Mouse (Mus musculus) left cerebral cortex, postnatal 10 days (tissue): ENCODE data around the gene Gm9918. TPM values are rescaled to one million over a fixed set of nuclear protein-coding genes. Genes with fewer than 3 reads are reported as not detected.

Source experiments
- DNase-seq, 2 experiments: peaks; one replicate each; pipeline ENCODE4 v3.0.0; 2021 to 2022; ENCODE audit warnings: low spot score in 2 of 2, mixed read lengths in 1 of 2; ENCODE audit errors: extremely low spot score in 1 of 2
- intact Hi-C: fragments of 180-260 bp; cut with DNase I; formaldehyde crosslinking; loops from one replicate; pipeline ENCODE4 v1.15.1; 2025
- total RNA-seq, 2 experiments: library from RNA; stranded (reverse); gene quantifications; 2 replicates each; pipeline ENCODE4 v1.2.3; 2021

The Gm9918 gene
- total RNA-seq, 2 experiments from 2014 or later = not detected

GRCm38 (mm10) chr15:102258076-102258470, 12.3 kb upstream of the Gm9918 start:
- peak in 1 of 2 experiments; percentile 60 for DNase-seq
- intact Hi-C loops = no loop called here

GRCm38 (mm10) chr15:102258581-102259253, 11.6 kb upstream of the Gm9918 start:
- intact Hi-C loops = no loop called here
- peak in 1 of 2 experiments; percentile 27 for DNase-seq

- intact Hi-C loops = no loop called here
- DNase-seq = no peak
Measured at GRCm38 (mm10) chr15:102262582-102262981, 7.8 kb upstream of the Gm9918 start.

- intact Hi-C loops = no loop called here
- no peak for DNase-seq
Measured at GRCm38 (mm10) chr15:102263037-102263436, 7.3 kb upstream of the Gm9918 start.

- intact Hi-C loops = no loop called here
Measured at GRCm38 (mm10) chr15:102265548-102265947, 4.8 kb upstream of the Gm9918 start.

GRCm38 (mm10) chr15:102271441-102271840, 1.1 kb downstream of the Gm9918 start:
- intact Hi-C loops = loop anchor here (5.0 kb wide), 1 partner anchor 34 kb away; no protein-coding TSS in a partner anchor
- DNase-seq = no peak

More at GRCm38 (mm10) chr15:102265548-102265947, 4.8 kb upstream of the Gm9918 start:
- DNase-seq = no peak

- intact Hi-C loops = loop anchor here (5.0 kb wide), 1 partner anchor 37 kb away; no protein-coding TSS in a partner anchor
- DNase-seq = no peak
Measured at GRCm38 (mm10) chr15:102273982-102274716, 3.8 kb downstream of the Gm9918 start.

GRCm38 (mm10) chr15:102278726-102279091, 8.3 kb downstream of the Gm9918 start:
- intact Hi-C loops = no loop called here
- no peak for DNase-seq

GRCm38 (mm10) chr15:102279092-102279782, 8.9 kb downstream of the Gm9918 start, which contains the start of gene Mfsd5:
Gene Mfsd5 (plus strand): TSS chr15:102279454.
- intact Hi-C loops = no loop called here
- peak; percentile 76 to 93 for DNase-seq

GRCm38 (mm10) chr15:102279783-102280520, 9.6 kb downstream of the Gm9918 start:
- intact Hi-C loops = no loop called here
- no peak for DNase-seq

- intact Hi-C loops = no loop called here
- peak in 1 of 2 experiments; percentile 35 for DNase-seq
Measured at GRCm38 (mm10) chr15:102280623-102281022, 10.3 kb downstream of the Gm9918 start.

- DNase-seq = no peak
Measured at GRCm38 (mm10) chr15:102282463-102283292, 12.3 kb downstream of the Gm9918 start.

GRCm38 (mm10) chr15:102283648-102284047, 13.3 kb downstream of the Gm9918 start:
- no peak for DNase-seq
- intact Hi-C loops = no loop called here

More at GRCm38 (mm10) chr15:102282463-102283292, 12.3 kb downstream of the Gm9918 start:
- intact Hi-C loops = no loop called here

- no peak for DNase-seq
- intact Hi-C loops = no loop called here
Measured at GRCm38 (mm10) chr15:102287395-102287794, 17.0 kb downstream of the Gm9918 start.

- intact Hi-C loops = no loop called here
- DNase-seq = peak; percentile 95
Measured at GRCm38 (mm10) chr15:102295633-102296367, 25.4 kb downstream of the Gm9918 start, which contains the start of gene Espl1. Gene Espl1 (plus strand): TSS chr15:102296266.

GRCm38 (mm10) chr15:102296368-102297006, 26.1 kb downstream of the Gm9918 start:
- no peak for DNase-seq
- intact Hi-C loops = no loop called here

- DNase-seq = no peak
- intact Hi-C loops = no loop called here
Measured at GRCm38 (mm10) chr15:102302542-102302941, 32.2 kb downstream of the Gm9918 start.
